Mouse (Mus musculus) thymus, adult 2 months (tissue): ENCODE results near the gene Cysrt1.

Experiments
- CTCF ChIP-seq: fragments of 200-500 bp; IDR thresholded peaks from 2 replicates; pipeline ENCODE4 v1.5.1; 2012; ENCODE audit warnings: mild to moderate bottlenecking, control low read depth, low read length, moderate library complexity, borderline replicate concordance; ENCODE audit not compliant: control insufficient read depth, poor library complexity, insufficient read depth; ENCODE audit errors: extremely low read depth
- POLR2A ChIP-seq: fragments of 200-500 bp; IDR thresholded peaks from 2 replicates; pipeline ENCODE4 v1.6.1; 2012; ENCODE audit warnings: mild to moderate bottlenecking, low read length, control low read depth, moderate library complexity; ENCODE audit not compliant: control insufficient read depth, poor library complexity, insufficient read depth; ENCODE audit errors: extremely low read depth

DNA sequence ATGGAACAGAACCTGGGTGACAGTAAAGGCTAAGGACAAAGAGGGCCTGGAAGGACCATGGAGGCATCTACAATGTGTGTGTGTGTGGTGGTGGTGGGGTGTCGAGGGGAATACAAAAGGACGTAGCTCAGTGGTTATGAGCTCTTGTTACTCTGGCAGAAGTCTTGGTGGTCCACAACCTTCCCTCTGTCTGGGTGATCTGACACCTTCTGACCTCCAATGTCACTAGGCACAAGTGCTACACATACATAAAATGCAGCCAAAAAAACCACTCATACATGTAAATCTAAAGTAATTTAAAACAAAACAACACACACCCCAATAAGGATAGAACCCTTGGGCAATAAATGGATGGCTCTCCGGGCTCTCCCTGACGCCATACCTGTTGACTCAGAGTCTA lies 14.8 kb downstream of the Cysrt1 start:
- no peak for TF ChIP-seq CTCF
- no peak for TF ChIP-seq POLR2A
